Mouse (Mus musculus) embryonic facial prominence, embryonic 14.5 days (tissue): ENCODE data around the gene Frat1. TPM values are rescaled to one million over a fixed set of nuclear protein-coding genes. Genes with fewer than 3 reads are reported as not detected.
A peak's percentile ranks its signal among the peaks of the same experiment; 100 is the strongest.

Experiments
- ATAC-seq: fragments of 200-750 bp; cut with Nextera tagmentation; 2 replicates; pipeline ENCODE4 v1.8.0; 2017; ENCODE audit warnings: low read depth, moderate number of reproducible peaks, moderate TSS enrichment
- DNase-seq: peaks from one replicate; pipeline ENCODE4 v3.0.0-alpha.2; 2015; ENCODE audit warnings: low spot score
- H3K27ac ChIP-seq: fragments of 300-500 bp; sonication (generic); replicated peaks from 2 replicates; pipeline ENCODE4 v1.5.1; 2014; ENCODE audit warnings: low read depth, mild to moderate bottlenecking, low read length, moderate library complexity
- H3K27me3 ChIP-seq: fragments of 300-500 bp; sonication (generic); replicated peaks from 2 replicates; pipeline ENCODE4 v1.6.1; 2014; ENCODE audit warnings: low read length; ENCODE audit not compliant: control insufficient read depth, insufficient read depth
- H3K36me3 ChIP-seq: fragments of 300-500 bp; sonication (generic); 2 replicates; pipeline ENCODE4 v1.6.1; 2014; ENCODE audit warnings: low read length, mixed read lengths; ENCODE audit not compliant: control insufficient read depth, insufficient read depth
- H3K4me1 ChIP-seq: fragments of 300-500 bp; sonication (generic); 2 replicates; pipeline ENCODE4 v1.6.1; 2014; ENCODE audit warnings: antibody characterized with exemption, low read length; ENCODE audit not compliant: control insufficient read depth, insufficient read depth
- H3K4me2 ChIP-seq: fragments of 300-500 bp; sonication (generic); 2 replicates; pipeline ENCODE4 v1.6.1; 2014; ENCODE audit warnings: low read depth, mild to moderate bottlenecking, low read length, moderate library complexity, mixed read lengths
- H3K4me3 ChIP-seq: fragments of 300-500 bp; sonication (generic); 2 replicates; pipeline ENCODE4 v1.5.1; 2014; ENCODE audit warnings: low read depth, mild to moderate bottlenecking, low read length
- H3K9ac ChIP-seq: fragments of 300-500 bp; sonication (generic); 2 replicates; pipeline ENCODE4 v1.6.1; 2014; ENCODE audit warnings: low read depth, mild to moderate bottlenecking, low read length, moderate library complexity, mixed read lengths
- H3K9me3 ChIP-seq: fragments of 300-500 bp; sonication (generic); 2 replicates; pipeline ENCODE4 v1.6.1; 2016; ENCODE audit warnings: low read length; ENCODE audit not compliant: control insufficient read depth
- WGBS: fragments of 180-500 bp; shearing (Covaris S2); extraction: QIAGEN DNeasy Blood & Tissue Kit; methylation state at CpG from one replicate; pipeline ENCODE4 v1.1.7; 2014; 5-methylcytosine and 5-hydroxymethylcytosine counted together
- polyA plus RNA-seq: library from polyadenylated mRNA; unstranded; fragments of >200 nt; fragmentation: Nextera tagmentation; extraction: Ambion mirVana; gene quantifications from 2 replicates; pipeline ENCODE4 v1.2.1, GENCODE M21; 2014

Gene Frat1
- polyA plus RNA-seq, 1 experiment from 2014 or later, result 4.5 TPM

- H3K9ac ChIP-seq, result no peak overlapping the region
- no peak overlapping the region for H3K4me3 ChIP-seq
- ATAC-seq (no peak), DNase-seq (no peak)
- H3K4me2 ChIP-seq, result no peak overlapping the region
- no peaks in the 10 kb centered on the region for H3K36me3 ChIP-seq
- no peaks in the 10 kb centered on the region for H3K9me3 ChIP-seq
- no peak overlapping the region for H3K27ac ChIP-seq
- H3K27me3 ChIP-seq, result no peaks in the 10 kb centered on the region
- no peaks in the 10 kb centered on the region for H3K4me1 ChIP-seq
- 81% methylated on average over 1 of the region's 1 CpGs for WGBS
These were observed 7.2 kb upstream of the Frat1 start for GRCm38 (mm10) chr19:41822589-41822988.

DNA sequence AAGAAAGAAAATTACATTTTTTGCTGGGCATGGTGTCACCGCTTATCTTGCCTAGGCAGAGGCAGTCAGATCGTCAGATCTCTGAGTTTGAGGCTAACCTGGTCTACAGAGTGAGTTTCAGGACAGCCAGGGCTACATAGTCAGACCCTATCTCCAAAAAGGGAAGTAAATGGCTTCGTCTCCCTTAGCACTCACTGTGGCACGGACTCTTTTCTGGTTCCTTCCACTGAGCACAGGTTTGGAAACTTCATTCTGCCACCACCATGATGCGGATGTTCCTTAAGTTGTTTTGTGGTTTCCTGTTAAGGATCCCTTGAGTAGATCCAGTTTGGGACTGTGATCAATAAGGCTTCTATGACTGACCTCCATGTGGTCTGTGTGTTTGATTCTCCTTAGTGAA, 4.8 kb upstream of the Frat1 start:
- no peak overlapping the region for H3K27ac ChIP-seq
- no peaks in the 10 kb centered on the region for H3K27me3 ChIP-seq
- DNase-seq, result no peak
- no peak overlapping the region for H3K4me3 ChIP-seq
- no peak overlapping the region for H3K9ac ChIP-seq
- H3K4me2 ChIP-seq, result no peak overlapping the region
- no peaks in the 10 kb centered on the region for H3K36me3 ChIP-seq
- no peak for ATAC-seq
- no peaks in the 10 kb centered on the region for H3K9me3 ChIP-seq
- no peaks in the 10 kb centered on the region for H3K4me1 ChIP-seq
- WGBS, result 86% methylated on average over 5 of the region's 5 CpGs

GRCm38 (mm10) chr19:41826529-41826928, 3.2 kb upstream of the Frat1 start:
- Histone ChIP-seq H3K36me3 (no peaks in the 10 kb centered on the region), H3K9ac (no peak overlapping the region), H3K4me2 (no peak overlapping the region), H3K9me3 (no peaks in the 10 kb centered on the region), H3K27me3 (peaks cover 9% of the 10 kb centered on the region), H3K27ac (no peak overlapping the region), H3K4me3 (no peak overlapping the region), H3K4me1 (peaks cover 4% of the 10 kb centered on the region; the same call in 1 of the 2 replicates)
- 78% methylated on average over 3 of the region's 3 CpGs for WGBS
- ATAC-seq, result no peak
- DNase-seq, result no peak

DNA sequence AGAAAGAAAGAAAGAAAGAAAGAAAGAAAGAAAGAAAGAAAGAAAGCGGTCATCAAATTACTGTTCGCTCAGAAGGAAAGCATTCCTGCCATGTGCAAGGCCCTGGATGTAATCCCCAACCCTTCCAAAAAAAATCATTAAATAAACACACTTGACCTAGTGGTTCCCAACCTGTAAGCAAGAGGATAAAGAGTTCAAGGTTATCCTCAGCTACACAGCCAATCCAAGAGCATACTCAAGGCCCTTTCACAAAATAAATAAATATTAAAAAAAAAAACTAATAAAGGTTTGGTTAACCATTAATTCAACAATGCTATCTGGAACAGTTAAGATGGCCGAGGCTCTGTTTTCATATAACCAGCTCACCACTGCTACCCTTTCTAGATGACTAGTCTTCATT, 829 bp upstream of the Frat1 start:
- no peaks in the 10 kb centered on the region for H3K36me3 ChIP-seq
- ATAC-seq (no peak), DNase-seq (no peak)
- H3K4me3 ChIP-seq, result peak overlapping the region; percentile 68; the same call in 1 of the 2 replicates
- peak overlapping the region; percentile 61; the same call in 1 of the 2 replicates for H3K27ac ChIP-seq
- peaks cover 24% of the 10 kb centered on the region for H3K27me3 ChIP-seq
- H3K9ac ChIP-seq, result 0 out of 2 replicates have a peak overlapping the region, but pooled peaks have one; percentile 34
- WGBS, result 74% methylated on average over 3 of the region's 3 CpGs
- H3K4me2 ChIP-seq, result peak overlapping the region; percentile 99
- peaks cover 9% of the 10 kb centered on the region; the same call in 1 of the 2 replicates for H3K4me1 ChIP-seq
- no peaks in the 10 kb centered on the region for H3K9me3 ChIP-seq

GRCm38 (mm10) chr19:41830106-41831031, 599 bp downstream of the Frat1 start:
- H3K9me3 ChIP-seq, result no peaks in the 10 kb centered on the region
- no peaks in the 10 kb centered on the region for H3K36me3 ChIP-seq
- peaks cover 9% of the 10 kb centered on the region; the same call in 1 of the 2 replicates for H3K4me1 ChIP-seq
- DNase-seq (peak; percentile 43), ATAC-seq (peak; percentile 51)
- H3K27ac ChIP-seq, result peak overlapping the region; percentile 77; the same call in 1 of the 2 replicates
- H3K4me2 ChIP-seq, result peak overlapping the region; percentile 99
- H3K9ac ChIP-seq, result peak overlapping the region; percentile 74
- H3K4me3 ChIP-seq, result peak overlapping the region; percentile 68
- WGBS, result 0% methylated on average over 39 of the region's 112 CpGs
- H3K27me3 ChIP-seq, result peaks cover 24% of the 10 kb centered on the region

GRCm38 (mm10) chr19:41831101-41831570, 1.4 kb downstream of the Frat1 start:
- Histone ChIP-seq H3K4me1 (peaks cover 9% of the 10 kb centered on the region; the same call in 1 of the 2 replicates), H3K4me3 (peak overlapping the region; percentile 68), H3K27ac (peak overlapping the region; percentile 77; the same call in 1 of the 2 replicates), H3K36me3 (no peaks in the 10 kb centered on the region), H3K4me2 (peak overlapping the region; percentile 99), H3K9ac (peak overlapping the region; percentile 74), H3K9me3 (no peaks in the 10 kb centered on the region), H3K27me3 (peaks cover 24% of the 10 kb centered on the region)
- DNase-seq, result peak; percentile 36
- ATAC-seq, result no peak
- 2% methylated on average over 19 of the region's 19 CpGs for WGBS

GRCm38 (mm10) chr19:41831718-41832391, 2.1 kb downstream of the Frat1 start:
- Histone ChIP-seq H3K27ac (no peak overlapping the region), H3K4me2 (peak overlapping the region; percentile 99), H3K4me1 (peaks cover 9% of the 10 kb centered on the region; the same call in 1 of the 2 replicates), H3K9ac (peak overlapping the region; percentile 74), H3K4me3 (peak overlapping the region; percentile 68), H3K9me3 (no peaks in the 10 kb centered on the region), H3K27me3 (peaks cover 24% of the 10 kb centered on the region), H3K36me3 (no peaks in the 10 kb centered on the region)
- ATAC-seq (no peak), DNase-seq (peak; percentile 53)
- WGBS, result 9% methylated on average over 14 of the region's 14 CpGs

GRCm38 (mm10) chr19:41832501-41833201, 2.9 kb downstream of the Frat1 start:
- DNase-seq, result no peak
- WGBS, result 69% methylated on average over 13 of the region's 13 CpGs
- no peak for ATAC-seq
- no peak overlapping the region; the same call in 1 of the 2 replicates for H3K4me2 ChIP-seq
- H3K27ac ChIP-seq, result no peak overlapping the region
- H3K9ac ChIP-seq, result no peak overlapping the region
- no peaks in the 10 kb centered on the region for H3K9me3 ChIP-seq
- H3K4me1 ChIP-seq, result peaks cover 9% of the 10 kb centered on the region; the same call in 1 of the 2 replicates
- H3K4me3 ChIP-seq, result no peak overlapping the region
- peaks cover 24% of the 10 kb centered on the region for H3K27me3 ChIP-seq
- H3K36me3 ChIP-seq, result no peaks in the 10 kb centered on the region
